Mouse (Mus musculus) myocyte (in vitro differentiated cells): ENCODE measurements around the gene Serinc2.

Experiments used
- CEBPB ChIP-seq: IDR thresholded peaks from 2 replicates; pipeline ENCODE4 v1.6.1; 2011; ENCODE audit warnings: mild to moderate bottlenecking, moderate library complexity; ENCODE audit not compliant: poor library complexity, insufficient read depth, severe bottlenecking
- E2F4 ChIP-seq: IDR thresholded peaks from one replicate; pipeline ENCODE4 v1.6.1; 2011; ENCODE audit warnings: mild to moderate bottlenecking, control low read depth, moderate library complexity; ENCODE audit not compliant: insufficient read depth
- MAX ChIP-seq: IDR thresholded peaks from one replicate; pipeline ENCODE4 v1.6.1; 2011; ENCODE audit warnings: low read depth, mild to moderate bottlenecking, control low read depth
- MYOD1 ChIP-seq, 3 experiments: IDR thresholded peaks; one replicate each; pipeline ENCODE4 v1.6.1; 2011; ENCODE audit warnings: control low read depth in 2 of 3, low read depth in 2 of 3, mild to moderate bottlenecking in 2 of 3, moderate library complexity in 1 of 3; ENCODE audit not compliant: insufficient read length in 2 of 3, control insufficient read depth in 1 of 3
- MYOG ChIP-seq, 3 experiments: IDR thresholded peaks; one replicate each; pipeline ENCODE4 v1.6.1; 2011; ENCODE audit warnings: control low read depth in 2 of 3, low read depth in 2 of 3, mild to moderate bottlenecking in 2 of 3; ENCODE audit not compliant: insufficient read length in 2 of 3, control insufficient read depth in 1 of 3, insufficient read depth in 1 of 3
- POLR2A ChIP-seq: IDR thresholded peaks from one replicate; pipeline ENCODE4 v1.6.1; 2011; ENCODE audit warnings: low read depth, mild to moderate bottlenecking, control low read depth, moderate library complexity; ENCODE audit not compliant: insufficient read length
- POLR2AphosphoS2 ChIP-seq: IDR thresholded peaks from one replicate; pipeline ENCODE4 v1.6.1; 2011; ENCODE audit warnings: low read depth, control low read depth; ENCODE audit not compliant: insufficient read length
- REST ChIP-seq: IDR thresholded peaks from one replicate; pipeline ENCODE4 v1.6.1; 2011; ENCODE audit warnings: mild to moderate bottlenecking, control low read depth, moderate library complexity; ENCODE audit not compliant: insufficient read depth, insufficient read length
- SRF ChIP-seq: IDR thresholded peaks from one replicate; pipeline ENCODE4 v1.6.1; 2011; ENCODE audit warnings: low read depth; ENCODE audit not compliant: control insufficient read depth, insufficient read length
- TCF12 ChIP-seq: IDR thresholded peaks from one replicate; pipeline ENCODE4 v1.6.1; 2011; ENCODE audit warnings: mild to moderate bottlenecking, control low read depth; ENCODE audit not compliant: poor library complexity, insufficient read depth, severe bottlenecking
- TCF3 ChIP-seq: IDR thresholded peaks from one replicate; pipeline ENCODE4 v1.6.1; 2011; ENCODE audit warnings: low read depth, control low read depth; ENCODE audit not compliant: insufficient read length
- USF1 ChIP-seq: IDR thresholded peaks from one replicate; pipeline ENCODE4 v1.6.1; 2011; ENCODE audit warnings: low read depth, mild to moderate bottlenecking, control low read depth, moderate library complexity

GRCm38 (mm10) chr4:130286531-130286930 lies 7.5 kb upstream of the Serinc2 start:
- no peak for TF ChIP-seq POLR2A
- TF ChIP-seq MYOG (IDR thresholded peaks at IDR 0.05; ENCODE audit: control insufficient read depth in 1 of 3, insufficient read depth in 1 of 3, insufficient read length in 2 of 3, low read depth in 2 of 3): no peak
- no peak for TF ChIP-seq TCF3
- TF ChIP-seq E2F4: no peak
- no peak for TF ChIP-seq POLR2AphosphoS2
- no peak for TF ChIP-seq USF1
- TF ChIP-seq MYOD1 (IDR thresholded peaks at IDR 0.05; ENCODE audit: control insufficient read depth in 1 of 3, insufficient read length in 2 of 3, low read depth in 2 of 3): no peak
- no peak for TF ChIP-seq MAX
- no peak for TF ChIP-seq TCF12
- TF ChIP-seq SRF: no peak
- no peak for TF ChIP-seq CEBPB
- TF ChIP-seq REST: no peak
